Mouse (Mus musculus): Measurements from ENCODE around the gene Mmel1. TPM values are rescaled to one million over a fixed set of nuclear protein-coding genes. Genes with fewer than 3 reads are reported as not detected.

Gene Mmel1
- total RNA-seq, 2 experiments from 2014 or later: 0.10 to 0.13 TPM

DNA sequence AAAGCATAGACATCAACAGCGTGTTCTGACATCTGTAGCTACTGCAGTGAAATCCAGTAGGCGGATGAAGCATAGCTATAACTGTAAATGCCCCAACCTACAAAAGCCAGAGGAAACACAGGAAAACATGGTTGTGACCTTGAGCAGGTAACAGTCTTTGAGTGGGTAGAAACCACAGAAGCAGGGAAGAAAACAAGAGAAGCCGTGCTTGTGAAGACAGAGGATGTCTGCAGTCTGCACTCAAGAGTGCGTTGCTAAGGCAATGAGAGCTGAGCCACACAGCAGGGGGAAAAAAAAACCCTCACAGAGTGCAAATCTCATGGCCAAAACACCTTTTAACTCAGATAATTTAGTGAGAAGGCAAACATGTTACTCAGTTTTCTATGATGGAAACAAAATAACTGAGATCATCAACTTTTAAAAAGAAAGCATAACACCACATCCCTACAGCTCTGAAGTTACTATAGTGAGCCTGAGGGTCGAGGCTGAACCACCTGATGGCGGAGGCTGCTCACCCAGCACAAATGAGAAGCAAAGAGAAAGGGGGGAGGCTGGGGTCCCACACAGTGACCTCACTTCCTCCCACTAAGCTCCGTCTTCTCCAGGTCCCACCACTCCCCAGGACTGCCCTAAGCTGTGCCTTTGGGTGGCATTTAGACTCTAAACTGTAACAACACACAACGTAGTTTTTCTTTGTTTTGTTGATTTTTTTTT lies 67.3 kb downstream of the Mmel1 start:
- no peak for DNase-seq

DNA sequence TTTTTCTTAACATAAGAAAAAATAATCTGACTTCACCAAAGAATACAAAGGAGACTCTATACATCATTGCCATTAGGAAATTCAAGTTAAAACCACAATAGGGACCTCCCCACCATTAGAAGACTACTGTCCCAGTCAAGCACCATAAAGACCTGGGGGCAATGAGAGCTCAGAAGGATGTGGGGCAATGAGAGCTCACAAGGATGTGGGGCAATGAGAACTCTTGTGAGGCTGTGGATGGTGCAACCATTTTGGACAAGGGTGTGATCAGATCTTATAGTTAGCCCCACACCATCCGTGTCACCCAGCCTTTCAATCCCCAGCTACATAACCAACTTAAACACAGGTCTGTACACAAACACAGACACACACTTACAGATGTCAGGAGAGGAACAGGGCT lies 68.4 kb downstream of the Mmel1 start:
- no peak for DNase-seq

DNA sequence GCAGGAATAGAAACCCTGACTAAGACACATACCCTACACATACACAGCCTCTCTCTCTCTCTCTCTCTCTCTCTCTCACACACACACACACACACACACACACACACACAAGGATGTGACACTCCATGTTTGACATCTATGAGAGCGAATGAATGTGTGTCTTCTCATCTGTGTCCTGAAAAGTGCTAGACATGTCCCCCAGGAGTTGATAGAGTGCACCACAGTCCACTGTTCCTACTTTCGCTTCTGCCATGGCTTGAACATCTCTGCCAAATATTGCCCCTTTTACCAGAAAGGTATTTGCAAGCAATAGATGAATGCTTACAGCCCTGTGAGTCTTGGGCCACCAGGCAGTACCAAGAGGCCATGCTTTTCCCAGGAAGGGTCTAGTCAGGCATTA lies 70.8 kb downstream of the Mmel1 start:
- no peak for DNase-seq

DNA sequence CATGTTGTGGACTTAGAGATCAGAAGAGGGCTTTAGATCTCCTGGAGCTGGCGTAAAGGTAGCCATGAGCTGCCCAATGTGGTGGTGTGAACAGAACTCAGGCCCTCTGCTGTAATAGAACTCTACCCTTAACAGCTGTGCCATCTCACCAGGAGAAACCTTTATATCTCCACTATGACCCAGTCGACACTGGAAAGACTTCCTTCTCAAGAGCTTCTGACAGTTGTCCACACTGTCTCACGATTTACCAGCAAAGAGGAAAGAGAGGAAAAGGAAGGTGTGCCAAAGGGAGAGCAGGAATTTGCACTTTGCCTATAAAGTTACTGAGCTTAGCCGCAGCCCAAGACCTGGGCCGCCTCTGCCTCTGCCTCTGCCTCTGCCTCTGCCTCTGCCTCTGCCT lies 72.4 kb downstream of the Mmel1 start:
- DNase-seq: no peak

DNA sequence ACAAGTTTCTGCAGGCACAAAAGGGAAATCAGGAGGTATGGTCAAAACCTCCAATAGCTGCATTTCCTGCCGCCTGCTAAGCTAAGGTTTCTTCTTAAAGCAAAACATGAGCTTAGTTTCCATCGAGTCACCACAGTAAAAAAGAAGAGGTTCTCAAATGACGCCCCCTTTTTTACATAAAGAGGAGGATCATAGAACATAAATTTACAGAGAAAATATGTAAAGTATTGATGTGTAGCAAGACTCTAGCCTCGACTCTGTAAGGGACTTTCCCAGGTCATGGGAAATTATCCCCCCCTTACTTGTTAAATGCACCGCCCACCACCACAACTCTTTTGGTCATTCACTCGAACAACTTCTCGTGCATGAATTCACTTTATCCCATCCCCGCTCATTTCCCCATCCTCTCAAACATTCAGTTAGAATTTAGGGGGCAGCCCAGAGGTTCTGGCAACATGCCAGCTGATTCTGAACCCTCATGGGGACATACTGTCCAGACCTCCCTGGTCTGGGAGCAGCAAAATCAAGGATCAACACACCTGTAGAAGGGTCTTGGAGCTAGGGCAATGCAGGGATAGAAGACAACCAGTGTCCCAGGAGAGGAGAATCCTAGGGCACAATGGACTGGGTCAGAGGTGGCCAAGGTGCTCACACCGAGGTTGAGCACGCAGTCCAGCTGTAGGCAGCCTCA lies 73.4 kb downstream of the Mmel1 start:
- DNase-seq: no peak

DNA sequence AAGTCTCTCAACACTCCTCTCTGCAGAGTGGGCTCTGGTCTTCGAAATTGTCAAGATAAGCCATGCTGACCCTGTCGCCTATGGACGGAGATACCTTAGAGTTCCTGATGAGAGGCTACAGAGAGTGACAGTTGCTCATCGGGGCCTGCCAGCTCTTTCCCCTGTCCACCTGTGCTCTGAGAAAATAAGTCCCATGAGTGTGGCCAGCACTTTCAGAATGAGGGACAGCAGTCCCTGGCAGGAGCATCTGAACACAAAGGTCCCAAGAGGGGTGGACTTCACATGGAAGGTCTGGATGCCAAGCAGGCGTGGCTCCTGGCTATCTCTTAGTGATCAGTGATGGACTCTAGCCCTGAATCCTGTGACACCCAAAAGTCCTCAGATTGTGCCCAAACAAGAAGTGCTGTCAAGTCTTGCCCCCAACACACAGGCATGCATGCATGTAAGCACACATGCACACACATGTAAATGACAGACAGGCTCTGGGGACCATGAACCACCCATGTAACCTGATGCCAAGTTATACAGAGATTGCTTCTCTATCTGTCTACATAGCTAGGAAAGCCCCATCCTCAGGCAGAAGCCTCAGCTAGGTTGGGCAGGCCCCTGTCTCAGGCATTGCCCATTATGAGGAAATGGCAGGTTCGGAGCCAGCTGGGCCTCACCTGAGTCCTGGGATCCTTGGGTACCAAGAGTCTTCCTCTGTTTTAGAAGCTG lies 74.1 kb downstream of the Mmel1 start:
- no peak for DNase-seq

DNA sequence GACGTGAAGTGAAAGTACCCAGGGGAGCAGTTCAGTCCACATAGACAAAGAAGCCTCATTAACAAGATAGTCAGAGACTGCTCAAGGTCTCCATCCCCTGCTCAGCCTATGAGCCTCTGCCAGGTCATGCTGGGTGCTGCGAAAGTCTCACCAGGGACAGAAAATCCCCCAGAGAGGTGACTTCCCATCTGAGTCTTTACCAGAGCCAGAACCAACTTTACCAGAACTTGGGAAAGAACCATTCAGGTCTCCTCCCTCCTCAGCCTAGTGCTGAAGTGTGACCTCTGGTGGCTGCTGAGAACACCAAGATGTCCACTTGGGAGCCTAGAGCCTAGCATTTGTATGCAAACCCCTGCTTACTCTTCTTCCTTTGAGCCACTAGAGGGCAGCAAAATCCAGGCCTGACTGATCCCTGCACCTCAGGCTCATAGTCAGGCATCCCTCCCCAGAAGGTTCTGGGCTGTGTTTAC lies 74.8 kb downstream of the Mmel1 start:
- DNase-seq: peak; percentile 85 to 92

Other genes with a start within 250 kb of the Mmel1 start
- 10 to 100 TPM; 10.2 to 10.4 TPM for gene Prdm16, start 232.7 kb upstream of the Mmel1 start, total RNA-seq (2021)
- gene Actrt2, start 201.7 kb upstream of the Mmel1 start, total RNA-seq (2021): not detected
- gene Ttc34, start 32.1 kb upstream of the Mmel1 start, total RNA-seq (2021): under 1 TPM; 0.15 to 0.18 TPM
- 10 to 100 TPM; 82.5 to 98.2 TPM for gene Fam213b, start 29.6 kb downstream of the Mmel1 start, total RNA-seq (2021)
- gene Tnfrsf14, start 59.0 kb downstream of the Mmel1 start, total RNA-seq (2021): 1 to 10 TPM; 5.3 to 7.1 TPM
- gene Hes5, start 91.3 kb downstream of the Mmel1 start, total RNA-seq (2021): under 1 TPM; 0.31 to 0.67 TPM
- gene Pank4, start 94.5 kb downstream of the Mmel1 start, total RNA-seq (2021): 10 to 100 TPM; 38.7 to 41.4 TPM
- gene Plch2, start 187.2 kb downstream of the Mmel1 start, total RNA-seq (2021): under 1 TPM in 1 of 2 experiments, not detected in 1; 0.28 TPM
- 10 to 100 TPM; 20.7 to 22.0 TPM for gene Pex10, start 197.4 kb downstream of the Mmel1 start, total RNA-seq (2021)
- 10 to 100 TPM; 72.0 to 75.8 TPM for gene Rer1, start 216.8 kb downstream of the Mmel1 start, total RNA-seq (2021)
- gene Morn1, start 217.0 kb downstream of the Mmel1 start, total RNA-seq (2021): 1 to 10 TPM; 1.0 to 2.3 TPM